Mouse (Mus musculus) intestine, embryonic 15.5 days (tissue): ENCODE data around the gene Ulk4. TPM values are rescaled to one million over a fixed set of nuclear protein-coding genes. Genes with fewer than 3 reads are reported as not detected.

Experiments used
- ATAC-seq: fragments of 200-750 bp; cut with Nextera tagmentation; 2 replicates; pipeline ENCODE4 v1.8.0; 2017; ENCODE audit warnings: moderate TSS enrichment, moderate library complexity
- H3K27ac ChIP-seq: fragments of 300-500 bp; sonication (generic); 2 replicates; pipeline ENCODE4 v1.5.1; 2015; ENCODE audit warnings: mild to moderate bottlenecking, inconsistent platforms
- H3K27me3 ChIP-seq: fragments of 300-500 bp; sonication (generic); replicated peaks from 2 replicates; pipeline ENCODE4 v1.6.1; 2015; ENCODE audit warnings: inconsistent platforms
- H3K36me3 ChIP-seq: fragments of 300-500 bp; sonication (generic); 2 replicates; pipeline ENCODE4 v1.6.1; 2015; ENCODE audit warnings: inconsistent platforms
- H3K4me1 ChIP-seq: fragments of 300-500 bp; sonication (generic); replicated peaks from 2 replicates; pipeline ENCODE4 v1.6.1; 2015; ENCODE audit warnings: inconsistent platforms
- H3K4me2 ChIP-seq: fragments of 300-500 bp; sonication (generic); replicated peaks from 2 replicates; pipeline ENCODE4 v1.6.1; 2015; ENCODE audit warnings: mild to moderate bottlenecking, inconsistent platforms
- H3K4me3 ChIP-seq: fragments of 300-500 bp; sonication (generic); replicated peaks from 2 replicates; pipeline ENCODE4 v1.5.1; 2015; ENCODE audit warnings: inconsistent platforms
- H3K9ac ChIP-seq: fragments of 300-500 bp; sonication (generic); 2 replicates; pipeline ENCODE4 v1.6.1; 2015; ENCODE audit warnings: inconsistent platforms
- H3K9me3 ChIP-seq: fragments of 300-500 bp; sonication (generic); 2 replicates; pipeline ENCODE4 v1.6.1; 2016; ENCODE audit warnings: inconsistent platforms
- WGBS: fragments of 180-500 bp; shearing (Covaris S2); methylation state at CpG from one replicate; pipeline ENCODE4 v1.1.7; 2015; 5-methylcytosine and 5-hydroxymethylcytosine counted together
- polyA plus RNA-seq: library from polyadenylated mRNA; unstranded; fragments of >200 nt; fragmentation: Nextera tagmentation; extraction: Ambion mirVana; gene quantifications from 2 replicates; pipeline ENCODE4 v1.2.1, GENCODE M21; 2015

Ulk4 gene
- polyA plus RNA-seq, 1 experiment from 2014 or later = 150 TPM

GRCm38 (mm10) chr9:121298065-121298398 lies 21.0 kb upstream of the Ulk4 start:
- Histone ChIP-seq H3K9ac (peak overlapping the region; percentile 93), H3K4me3 (peak overlapping the region; percentile 93), H3K9me3 (no peaks in the 10 kb centered on the region), H3K4me2 (peak overlapping the region; percentile 97), H3K27me3 (no peaks in the 10 kb centered on the region; the same call in 1 of the 2 replicates), H3K27ac (peak overlapping the region; percentile 74), H3K36me3 (no peaks in the 10 kb centered on the region), H3K4me1 (peaks cover 30% of the 10 kb centered on the region)
- WGBS = 3% methylated on average over 7 of the region's 7 CpGs
- ATAC-seq = no peak

DNA sequence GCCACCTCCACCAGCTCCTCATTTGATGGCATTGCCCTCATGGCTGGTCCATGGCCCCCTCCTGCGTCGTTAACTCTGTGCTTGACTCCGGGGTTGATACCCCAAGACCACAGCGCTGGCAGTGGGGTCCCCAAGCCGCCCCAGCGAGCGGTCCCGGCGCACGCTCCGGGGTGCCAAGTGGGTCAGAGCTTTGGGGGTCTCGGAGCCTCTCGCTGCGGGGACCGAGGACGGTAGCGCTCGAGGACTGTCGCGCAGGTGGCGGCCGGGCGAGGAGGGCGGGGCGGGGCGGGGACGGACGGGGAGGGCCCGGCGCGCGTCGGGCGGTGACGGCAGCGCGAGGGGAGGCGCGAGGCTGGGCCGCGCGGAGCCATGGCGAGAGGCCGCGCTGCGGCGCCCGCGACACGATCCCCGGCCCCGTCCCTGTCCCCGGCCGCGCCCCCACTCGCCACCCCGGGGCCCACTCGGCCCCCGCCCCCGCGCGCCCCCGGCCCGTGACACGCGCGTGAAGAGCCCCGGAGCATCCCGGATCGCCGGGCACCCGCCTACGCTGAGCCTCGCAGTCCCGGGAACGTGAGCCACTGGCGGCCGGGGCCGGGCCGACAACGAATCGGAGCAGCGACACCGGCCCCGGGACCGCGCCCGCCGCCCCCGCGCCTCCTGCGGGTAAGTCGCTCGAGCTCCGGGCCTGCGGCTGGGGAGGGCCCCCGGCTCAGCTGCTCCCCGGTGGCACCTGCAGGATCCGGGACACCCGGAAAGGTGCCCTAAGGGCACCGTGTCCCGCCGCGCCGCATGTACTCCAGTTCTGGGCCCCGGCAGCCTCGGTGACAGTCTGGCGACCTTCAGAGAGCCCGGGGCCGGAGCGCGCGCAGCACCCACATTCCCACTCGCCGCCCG lies 20.4 kb upstream of the Ulk4 start, which contains the start of gene Trak1:
Trak1 (plus strand) TSS at position 332 of the 894 bp plus-strand sequence.
- Histone ChIP-seq H3K27me3 (no peaks in the 10 kb centered on the region; the same call in 1 of the 2 replicates), H3K27ac (peak within 1 kb of the TSS; percentile 74), H3K4me3 (peak within 1 kb of the TSS; percentile 93), H3K9me3 (no peaks in the 10 kb centered on the region), H3K4me2 (peak within 1 kb of the TSS; percentile 97), H3K36me3 (no peaks in the 10 kb centered on the region), H3K9ac (peak within 1 kb of the TSS; percentile 93), H3K4me1 (peaks cover 28% of the 10 kb centered on the region)
- peak; percentile 93 for ATAC-seq
- under 1% methylated on average over 108 of the region's 116 CpGs for WGBS

- no peak for ATAC-seq
- H3K4me3 ChIP-seq = no peak overlapping the region
- H3K27ac ChIP-seq = no peak overlapping the region
- no peaks in the 10 kb centered on the region for H3K36me3 ChIP-seq
- no peaks in the 10 kb centered on the region; the same call in 1 of the 2 replicates for H3K27me3 ChIP-seq
- WGBS = 73% methylated on average over 7 of the region's 7 CpGs
- H3K4me2 ChIP-seq = no peak overlapping the region
- H3K9me3 ChIP-seq = no peaks in the 10 kb centered on the region
- H3K9ac ChIP-seq = no peak overlapping the region
- peaks cover 19% of the 10 kb centered on the region for H3K4me1 ChIP-seq
These were observed 18.2 kb upstream of the Ulk4 start for GRCm38 (mm10) chr9:121295221-121295620.

- no peaks in the 10 kb centered on the region for H3K36me3 ChIP-seq
- no peak for ATAC-seq
- H3K27ac ChIP-seq = no peak overlapping the region
- no peaks in the 10 kb centered on the region for H3K9me3 ChIP-seq
- no peaks in the 10 kb centered on the region; the same call in 1 of the 2 replicates for H3K27me3 ChIP-seq
- no peak overlapping the region for H3K4me3 ChIP-seq
- no peak overlapping the region for H3K4me2 ChIP-seq
- WGBS = 81% methylated on average over 7 of the region's 7 CpGs
- peaks cover 2% of the 10 kb centered on the region; the same call in 1 of the 2 replicates for H3K4me1 ChIP-seq
- no peak overlapping the region for H3K9ac ChIP-seq
These were observed 16.2 kb upstream of the Ulk4 start for GRCm38 (mm10) chr9:121293187-121293586.

DNA sequence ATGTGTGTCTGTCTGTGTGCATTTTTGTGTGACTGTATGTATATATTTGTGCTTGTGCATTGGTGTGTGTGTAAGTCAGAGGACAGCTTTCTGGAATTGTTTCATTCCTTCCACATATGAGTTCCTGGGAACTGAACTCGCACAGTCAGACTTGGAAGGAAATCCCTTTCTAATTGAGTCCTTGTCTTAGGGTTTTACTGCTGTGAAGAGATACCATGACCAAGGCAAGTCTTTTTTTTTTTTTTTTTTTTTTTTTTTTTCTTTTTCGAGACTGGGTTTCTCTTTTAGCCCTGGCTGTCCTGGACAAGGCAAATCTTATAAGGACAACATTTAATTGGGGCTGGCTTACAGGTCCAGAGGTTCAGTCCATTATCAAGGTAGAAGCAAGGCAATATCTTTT lies 14.3 kb upstream of the Ulk4 start:
- H3K4me3 ChIP-seq = no peak overlapping the region
- H3K27me3 ChIP-seq = no peaks in the 10 kb centered on the region; the same call in 1 of the 2 replicates
- H3K9ac ChIP-seq = no peak overlapping the region
- WGBS = 76% methylated on average over 2 of the region's 2 CpGs
- no peak for ATAC-seq
- no peak overlapping the region for H3K27ac ChIP-seq
- H3K4me1 ChIP-seq = no peaks in the 10 kb centered on the region
- no peaks in the 10 kb centered on the region for H3K9me3 ChIP-seq
- H3K36me3 ChIP-seq = no peaks in the 10 kb centered on the region
- no peak overlapping the region for H3K4me2 ChIP-seq

DNA sequence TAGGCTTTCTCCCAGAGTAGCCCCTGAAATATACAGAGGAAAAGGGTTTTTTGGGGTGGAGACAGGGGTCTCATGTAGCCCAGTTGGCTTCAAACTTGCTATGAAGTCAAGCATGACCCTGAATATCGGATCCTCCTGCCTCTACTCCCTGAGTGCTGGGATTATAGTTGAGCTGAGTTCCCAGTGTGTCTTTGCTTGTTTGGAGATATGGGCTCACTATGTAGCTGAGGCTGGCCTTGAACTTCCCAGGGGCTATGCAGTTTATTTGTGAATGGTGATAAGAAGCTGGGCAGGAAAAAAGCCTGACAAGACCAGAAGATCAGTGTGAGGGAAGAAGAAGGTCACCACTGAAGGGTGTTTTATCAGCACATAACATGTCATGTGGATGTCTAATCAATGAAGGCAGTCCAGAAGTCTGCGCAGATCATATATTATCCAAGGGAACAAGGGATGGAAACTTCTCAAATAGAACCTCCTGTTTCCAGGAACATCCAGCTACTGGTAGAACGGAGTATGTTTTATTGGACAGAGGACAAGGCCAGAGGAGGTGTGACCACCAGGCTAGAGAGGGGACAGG lies 9.4 kb upstream of the Ulk4 start:
- Histone ChIP-seq H3K4me1 (peaks cover 3% of the 10 kb centered on the region; the same call in 1 of the 2 replicates), H3K9ac (0 out of 2 replicates have a peak overlapping the region, but pooled peaks have one; percentile 42), H3K27ac (0 out of 2 replicates have a peak overlapping the region, but pooled peaks have one; percentile 34), H3K9me3 (no peaks in the 10 kb centered on the region), H3K27me3 (no peaks in the 10 kb centered on the region), H3K4me3 (peak overlapping the region; percentile 47), H3K4me2 (peak overlapping the region; percentile 67), H3K36me3 (peaks cover 2% of the 10 kb centered on the region; the same call in 1 of the 2 replicates)
- peak; percentile 43; the same call in 1 of the 2 replicates for ATAC-seq
- WGBS = 83% methylated on average over 3 of the region's 3 CpGs

- H3K27me3 ChIP-seq = no peaks in the 10 kb centered on the region
- WGBS = 13% methylated on average over 29 of the region's 29 CpGs
These were observed 8.6 kb upstream of the Ulk4 start for GRCm38 (mm10) chr9:121285341-121286324.

DNA sequence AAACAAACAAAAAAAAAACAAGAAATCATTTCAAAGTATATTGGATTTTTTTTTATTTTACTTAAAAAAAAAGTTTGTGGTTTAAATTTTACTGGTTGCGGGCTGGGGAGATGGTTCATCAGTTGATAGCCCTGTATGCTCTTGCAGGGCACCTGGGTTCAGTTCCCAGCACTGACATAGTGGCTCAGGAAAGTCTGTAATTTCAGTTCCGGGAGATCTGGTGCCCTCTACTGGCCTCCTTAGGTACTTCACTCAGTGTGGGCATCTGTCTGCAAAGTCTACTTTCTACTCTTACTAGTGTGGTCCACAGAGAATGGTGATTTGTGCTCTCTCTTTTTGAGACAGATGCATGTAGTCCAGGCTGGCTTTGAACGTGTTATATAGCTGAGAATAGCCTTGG lies 7.4 kb upstream of the Ulk4 start:
- ATAC-seq = no peak
- H3K4me2 ChIP-seq = no peak overlapping the region
- H3K27me3 ChIP-seq = no peaks in the 10 kb centered on the region
- no peak overlapping the region for H3K9ac ChIP-seq
- 90% methylated on average over 3 of the region's 3 CpGs for WGBS
- peaks cover 3% of the 10 kb centered on the region; the same call in 1 of the 2 replicates for H3K4me1 ChIP-seq
- H3K36me3 ChIP-seq = peaks cover 2% of the 10 kb centered on the region; the same call in 1 of the 2 replicates
- H3K4me3 ChIP-seq = no peak overlapping the region
- no peak overlapping the region for H3K27ac ChIP-seq
- no peaks in the 10 kb centered on the region for H3K9me3 ChIP-seq

More at GRCm38 (mm10) chr9:121285341-121286324, 8.6 kb upstream of the Ulk4 start:
- H3K9me3 ChIP-seq = no peaks in the 10 kb centered on the region
- peak overlapping the region; percentile 45 for H3K27ac ChIP-seq
- peaks cover 3% of the 10 kb centered on the region; the same call in 1 of the 2 replicates for H3K4me1 ChIP-seq
- peak; percentile 93 for ATAC-seq
- H3K4me3 ChIP-seq = peak overlapping the region; percentile 47
- H3K36me3 ChIP-seq = peaks cover 2% of the 10 kb centered on the region; the same call in 1 of the 2 replicates
- H3K4me2 ChIP-seq = peak overlapping the region; percentile 67
- H3K9ac ChIP-seq = peak overlapping the region; percentile 42

- no peaks in the 10 kb centered on the region for H3K27me3 ChIP-seq
- H3K27ac ChIP-seq = no peak overlapping the region
- peaks cover 3% of the 10 kb centered on the region; the same call in 1 of the 2 replicates for H3K4me1 ChIP-seq
- peaks cover 2% of the 10 kb centered on the region; the same call in 1 of the 2 replicates for H3K36me3 ChIP-seq
- no peak overlapping the region for H3K4me2 ChIP-seq
- ATAC-seq = no peak
- no peaks in the 10 kb centered on the region for H3K9me3 ChIP-seq
- no peak overlapping the region for H3K9ac ChIP-seq
- 95% methylated on average over 6 of the region's 6 CpGs for WGBS
- H3K4me3 ChIP-seq = no peak overlapping the region
These were observed 6.7 kb upstream of the Ulk4 start for GRCm38 (mm10) chr9:121283620-121284185.

DNA sequence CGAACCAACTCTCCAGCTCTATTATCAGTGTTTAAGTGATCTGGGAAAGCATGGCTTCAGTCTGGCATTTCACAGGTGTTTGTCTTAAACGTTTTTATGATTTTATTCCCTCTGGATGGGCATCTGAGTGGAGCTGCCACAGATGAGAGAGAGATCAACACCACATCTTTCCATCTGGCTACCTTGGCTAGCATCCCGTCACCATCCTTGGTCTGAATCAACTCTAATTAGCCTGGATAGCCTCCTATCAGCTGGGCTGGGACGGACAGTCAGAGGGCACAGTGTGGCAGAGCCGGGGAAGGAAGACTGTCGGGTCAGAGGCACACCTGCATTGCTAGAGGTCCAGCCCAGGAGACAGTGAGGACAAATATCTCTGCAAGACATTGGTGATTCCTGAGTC lies 4.9 kb upstream of the Ulk4 start:
- Histone ChIP-seq H3K36me3 (peaks cover 2% of the 10 kb centered on the region; the same call in 1 of the 2 replicates), H3K27me3 (no peaks in the 10 kb centered on the region), H3K27ac (no peak overlapping the region), H3K9me3 (no peaks in the 10 kb centered on the region), H3K4me2 (no peak overlapping the region), H3K4me3 (no peak overlapping the region), H3K4me1 (peaks cover 7% of the 10 kb centered on the region), H3K9ac (no peak overlapping the region)
- no peak for ATAC-seq
- WGBS = 86% methylated on average over 6 of the region's 6 CpGs

GRCm38 (mm10) chr9:121279216-121279615 lies 2.2 kb upstream of the Ulk4 start:
- Histone ChIP-seq H3K27me3 (no peaks in the 10 kb centered on the region), H3K4me1 (peaks cover 8% of the 10 kb centered on the region), H3K27ac (no peak overlapping the region), H3K4me3 (no peak overlapping the region), H3K36me3 (peaks cover 2% of the 10 kb centered on the region; the same call in 1 of the 2 replicates), H3K9ac (no peak overlapping the region), H3K9me3 (no peaks in the 10 kb centered on the region), H3K4me2 (no peak overlapping the region)
- WGBS = 82% methylated on average over 5 of the region's 5 CpGs
- ATAC-seq = no peak
